1 mouse cellular context compared by ENCODE assay signal in genomic region chr7:127007313-127008024, GRCm38 (mm10).
TF ChIP-seq lines count a peak whose summit lies in the region.

No protein-coding gene starts in this region.

TF ChIP-seq in CH12.LX, 34 proteins besides CTCF, POLR2A, EP300 and RAD21:
- TF ChIP-seq E2F4 (IDR thresholded peaks at IDR 0.05; ENCODE audit: insufficient replicate concordance, low read depth, low read length) (no peak), IRF4 (IDR thresholded peaks at IDR 0.05; ENCODE audit: low read depth, low read length) (peak; percentile 30; the same call in 1 of the 2 replicates), SMC3 (IDR thresholded peaks at IDR 0.05; ENCODE audit: low read depth, low read length) (no peak)
